Mouse (Mus musculus): Measurements from ENCODE around the gene Hist4h4. TPM values are rescaled to one million over a fixed set of nuclear protein-coding genes. Genes with fewer than 3 reads are reported as not detected.

Hist4h4 gene
- total and polyA plus RNA-seq, 2 experiments: 0.21 to 9.9 TPM

- Histone ChIP-seq H3K36me3 (ENCODE audit: control insufficient read depth, insufficient read depth, low read length) (peaks cover 21% of the 10 kb centered on the region), H3K79me2 (ENCODE audit: control insufficient read depth, insufficient read depth, low read length) (no peaks in the 10 kb centered on the region; the same call in 1 of the 2 replicates)
- WGBS: 76% methylated on average over 10 of the region's 10 CpGs
These were observed 7.0 kb upstream of the Hist4h4 start for GRCm38 (mm10) chr6:136811196-136811595.

GRCm38 (mm10) chr6:136809673-136810072 is 5.5 kb upstream of the Hist4h4 start:
- Histone ChIP-seq H3K9ac (ENCODE audit: low read depth, low read length) (no peak overlapping the region), H3K27me3 (ENCODE audit: control insufficient read depth, insufficient read depth, low read length) (no peaks in the 10 kb centered on the region), H3K36me3 (ENCODE audit: control insufficient read depth, insufficient read depth, low read length) (peaks cover 8% of the 10 kb centered on the region; the same call in 1 of the 2 replicates), H3K4me1 (ENCODE audit: control insufficient read depth, insufficient read depth, low read length) (peaks cover 11% of the 10 kb centered on the region), H3K4me3 (ENCODE audit: insufficient read depth, low read depth, low read length) (no peak overlapping the region), H3K79me2 (ENCODE audit: control insufficient read depth, insufficient read depth, low read length) (no peaks in the 10 kb centered on the region; the same call in 1 of the 2 replicates), H3K27ac (replicated peaks; ENCODE audit: insufficient read depth, low read depth, low read length) (no peak overlapping the region)
- 67% methylated on average over 13 of the region's 13 CpGs for WGBS
- no peak for DNase-seq (ENCODE audit: extremely low read depth, low read depth, low spot score)
- no peak for TF ChIP-seq POLR2A (IDR thresholded peaks at IDR 0.05; ENCODE audit: extremely low read depth, insufficient read depth, low read length)
- no peak for TF ChIP-seq CTCF (IDR thresholded peaks at IDR 0.05; ENCODE audit: low read depth, low read length)

More at GRCm38 (mm10) chr6:136811196-136811595, 7.0 kb upstream of the Hist4h4 start:
- Histone ChIP-seq H3K27ac (replicated peaks; ENCODE audit: insufficient read depth, low read depth, low read length) (no peak overlapping the region), H3K27me3 (ENCODE audit: control insufficient read depth, insufficient read depth, low read length) (no peaks in the 10 kb centered on the region), H3K4me1 (ENCODE audit: control insufficient read depth, insufficient read depth, low read length) (peaks cover 8% of the 10 kb centered on the region), H3K4me3 (ENCODE audit: insufficient read depth, low read depth, low read length) (no peak overlapping the region), H3K9ac (ENCODE audit: low read depth, low read length) (no peak overlapping the region)
- TF ChIP-seq POLR2A (IDR thresholded peaks at IDR 0.05; ENCODE audit: extremely low read depth, insufficient read depth, low read length): no peak
- DNase-seq (ENCODE audit: extremely low read depth, low read depth, low spot score): peak; percentile 71

- H3K27me3 ChIP-seq (ENCODE audit: control insufficient read depth, insufficient read depth, low read length): no peaks in the 10 kb centered on the region
- 11% methylated on average over 14 of the region's 14 CpGs for WGBS
- peak overlapping the region; percentile 69; the same call in 1 of the 2 replicates for H3K27ac ChIP-seq (replicated peaks; ENCODE audit: insufficient read depth, low read depth, low read length)
- no peaks in the 10 kb centered on the region; the same call in 1 of the 2 replicates for H3K79me2 ChIP-seq (ENCODE audit: control insufficient read depth, insufficient read depth, low read length)
- peak overlapping the region; percentile 88 for H3K9ac ChIP-seq (ENCODE audit: low read depth, low read length)
- H3K36me3 ChIP-seq (ENCODE audit: control insufficient read depth, insufficient read depth, low read length): peaks cover 6% of the 10 kb centered on the region; the same call in 1 of the 2 replicates
- DNase-seq (ENCODE audit: extremely low read depth, low read depth, low spot score): peak; percentile 72
- TF ChIP-seq CTCF (IDR thresholded peaks at IDR 0.05; ENCODE audit: low read depth, low read length) (no peak), POLR2A (IDR thresholded peaks at IDR 0.05; ENCODE audit: extremely low read depth, insufficient read depth, low read length) (no peak)
- H3K4me1 ChIP-seq (ENCODE audit: control insufficient read depth, insufficient read depth, low read length): peaks cover 11% of the 10 kb centered on the region
- peak overlapping the region; percentile 87 for H3K4me3 ChIP-seq (ENCODE audit: insufficient read depth, low read depth, low read length)
These were observed 4.9 kb upstream of the Hist4h4 start for GRCm38 (mm10) chr6:136809077-136809476.

GRCm38 (mm10) chr6:136808631-136809046 is 4.4 kb upstream of the Hist4h4 start:
- H3K79me2 ChIP-seq (ENCODE audit: control insufficient read depth, insufficient read depth, low read length): no peaks in the 10 kb centered on the region; the same call in 1 of the 2 replicates
- no peaks in the 10 kb centered on the region for H3K27me3 ChIP-seq (ENCODE audit: control insufficient read depth, insufficient read depth, low read length)
- peak overlapping the region; percentile 87 for H3K4me3 ChIP-seq (ENCODE audit: insufficient read depth, low read depth, low read length)
- peaks cover 11% of the 10 kb centered on the region for H3K4me1 ChIP-seq (ENCODE audit: control insufficient read depth, insufficient read depth, low read length)
- H3K27ac ChIP-seq (replicated peaks; ENCODE audit: insufficient read depth, low read depth, low read length): peak overlapping the region; percentile 69
- H3K36me3 ChIP-seq (ENCODE audit: control insufficient read depth, insufficient read depth, low read length): peaks cover 2% of the 10 kb centered on the region; the same call in 1 of the 2 replicates
- under 1% methylated on average over 28 of the region's 28 CpGs for WGBS
- peak overlapping the region; percentile 88 for H3K9ac ChIP-seq (ENCODE audit: low read depth, low read length)
- peak; percentile 31 for DNase-seq (ENCODE audit: extremely low read depth, low read depth, low spot score)
- TF ChIP-seq CTCF (IDR thresholded peaks at IDR 0.05; ENCODE audit: low read depth, low read length) (no peak), POLR2A (IDR thresholded peaks at IDR 0.05; ENCODE audit: extremely low read depth, insufficient read depth, low read length) (0 out of 2 replicates have a peak, but pooled peaks have one; percentile 12)

GRCm38 (mm10) chr6:136808014-136808417 is 3.8 kb upstream of the Hist4h4 start, which contains the start of gene H2afj:
Gene H2afj, plus strand, starts transcription at chr6:136808244.
- Histone ChIP-seq H3K9ac (ENCODE audit: low read depth, low read length) (peak within 1 kb of the TSS; percentile 88), H3K36me3 (ENCODE audit: control insufficient read depth, insufficient read depth, low read length) (no peaks in the 10 kb centered on the region), H3K27me3 (ENCODE audit: control insufficient read depth, insufficient read depth, low read length) (no peaks in the 10 kb centered on the region), H3K79me2 (ENCODE audit: control insufficient read depth, insufficient read depth, low read length) (no peaks in the 10 kb centered on the region; the same call in 1 of the 2 replicates), H3K27ac (replicated peaks; ENCODE audit: insufficient read depth, low read depth, low read length) (peak within 1 kb of the TSS; percentile 73), H3K4me1 (ENCODE audit: control insufficient read depth, insufficient read depth, low read length) (peaks cover 14% of the 10 kb centered on the region), H3K4me3 (ENCODE audit: insufficient read depth, low read depth, low read length) (peak within 1 kb of the TSS; percentile 87)
- WGBS: under 1% methylated on average over 34 of the region's 34 CpGs
- DNase-seq (ENCODE audit: extremely low read depth, low read depth, low spot score): peak; percentile 91
- TF ChIP-seq POLR2A (IDR thresholded peaks at IDR 0.05; ENCODE audit: extremely low read depth, insufficient read depth, low read length) (peak; percentile 76; the same call in 1 of the 2 replicates), CTCF (IDR thresholded peaks at IDR 0.05; ENCODE audit: low read depth, low read length) (no peak)

GRCm38 (mm10) chr6:136807395-136808013 is 3.3 kb upstream of the Hist4h4 start:
- Histone ChIP-seq H3K4me1 (ENCODE audit: control insufficient read depth, insufficient read depth, low read length) (peaks cover 14% of the 10 kb centered on the region), H3K9ac (ENCODE audit: low read depth, low read length) (peak overlapping the region; percentile 54), H3K79me2 (ENCODE audit: control insufficient read depth, insufficient read depth, low read length) (no peaks in the 10 kb centered on the region; the same call in 1 of the 2 replicates), H3K27ac (replicated peaks; ENCODE audit: insufficient read depth, low read depth, low read length) (peak overlapping the region; percentile 73), H3K36me3 (ENCODE audit: control insufficient read depth, insufficient read depth, low read length) (no peaks in the 10 kb centered on the region), H3K4me3 (ENCODE audit: insufficient read depth, low read depth, low read length) (peak overlapping the region; percentile 34), H3K27me3 (ENCODE audit: control insufficient read depth, insufficient read depth, low read length) (no peaks in the 10 kb centered on the region)
- 55% methylated on average over 18 of the region's 18 CpGs for WGBS
- no peak for TF ChIP-seq POLR2A (IDR thresholded peaks at IDR 0.05; ENCODE audit: extremely low read depth, insufficient read depth, low read length)
- TF ChIP-seq CTCF (IDR thresholded peaks at IDR 0.05; ENCODE audit: low read depth, low read length): no peak
- DNase-seq (ENCODE audit: extremely low read depth, low read depth, low spot score): no peak

Measured in liver, adult 2 months (tissue).